In the genomic region with DNA sequence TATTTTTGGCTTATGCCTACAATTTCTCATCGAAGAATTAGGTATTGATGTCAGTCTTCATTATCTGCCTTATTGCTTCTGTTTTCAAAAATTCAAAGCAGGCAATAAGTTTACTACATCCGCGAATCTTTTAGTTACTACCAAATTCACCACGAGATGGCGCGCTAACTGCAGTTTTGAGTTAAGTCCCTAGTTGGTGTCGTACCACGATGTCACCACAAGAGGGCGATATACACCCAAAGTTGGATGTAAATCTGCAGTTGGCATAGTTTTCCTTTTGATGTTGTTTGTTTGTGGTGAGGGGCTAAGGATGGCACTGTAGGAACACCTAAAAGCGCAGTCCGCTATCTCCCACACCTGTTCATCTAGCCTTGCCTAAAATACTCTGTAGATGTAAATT, we compare ENCODE assay signal across 8 mouse cellular contexts.
DNase-seq lines count a peak whose midpoint lies in the region; ATAC-seq and TF ChIP-seq lines count a peak whose summit lies in the region.

No protein-coding gene starts in this region.

- no peaks in the 10 kb centered on the region for H3K27me3 ChIP-seq in G1E (ENCODE audit: insufficient read depth, low read length)
- H3K27me3 ChIP-seq in cerebellum, adult 2 months (ENCODE audit: control insufficient read depth, insufficient read depth, low read length) = no peaks in the 10 kb centered on the region

- intact Hi-C loops in gastrocnemius, postnatal 14 days (cut with DNase I; ENCODE audit: low total_unique reads) = loop anchor here (10.0 kb wide), 1 partner anchor 396 kb away; no protein-coding TSS in a partner anchor

- 18% methylated on average over 11 of the region's 11 CpGs for WGBS in cerebellum, adult 2 months

- H3K9me3 ChIP-seq in G1E (replicated peaks) = no peaks in the 10 kb centered on the region

- no peak overlapping the region for H3K4me3 ChIP-seq in G1E (ENCODE audit: low read depth, low read length)
- H3K4me3 ChIP-seq in cerebellum, adult 2 months (replicated peaks; ENCODE audit: insufficient read depth, low read depth, low read length) = no peak overlapping the region

- ATAC-seq in CD4-positive, CD25-positive, alpha-beta regulatory T cell, adult 4 months = no peak
- no peak for ATAC-seq in G1E (ENCODE audit: extremely low read depth, insufficient number of reproducible peaks, low FRiP score, poor library complexity, severe bottlenecking)
- peak; percentile 86 for ATAC-seq in megakaryocyte, adult 5-6 weeks (ENCODE audit: poor library complexity, severe bottlenecking)

- no peaks in the 10 kb centered on the region for H3K4me1 ChIP-seq in G1E (ENCODE audit: insufficient read depth, low read depth, low read length)
- no peaks in the 10 kb centered on the region for H3K4me1 ChIP-seq in cerebellum, adult 2 months (ENCODE audit: control insufficient read depth, insufficient read depth, low read length)

- peak; percentile 70 for DNase-seq in CD4-positive, CD25-positive, alpha-beta regulatory T cell, adult 2 months (ENCODE audit: low read depth, low spot score)
- DNase-seq in G1E (ENCODE audit: low spot score) = peak; percentile 1
- DNase-seq in cerebellum, adult 2 months = peak; percentile 47 to 72
- peak; percentile 57 for DNase-seq in gastrocnemius, postnatal 14 days
- peak; percentile 40 for DNase-seq in layer of hippocampus, adult 9-11 months
- DNase-seq in spleen, postnatal 10 days (ENCODE audit: low spot score in 2 of 2) = peak; percentile 48 to 80

- TF ChIP-seq CTCF in G1E (IDR thresholded peaks at IDR 0.05; ENCODE audit: low read depth, low read length) = 0 out of 2 replicates have a peak, but pooled peaks have one; percentile 24
- peak; percentile 88 for TF ChIP-seq CTCF in cerebellum, adult 2 months (IDR thresholded peaks at IDR 0.05; ENCODE audit: borderline replicate concordance, insufficient read depth, low read depth, low read length)

- TF ChIP-seq POLR2A in cerebellum, adult 2 months (IDR thresholded peaks at IDR 0.05; ENCODE audit: borderline replicate concordance, insufficient read depth, low read length) = no peak

- no peak overlapping the region for H3K27ac ChIP-seq in cerebellum, adult 2 months (ENCODE audit: insufficient read depth, low read length)

- no peaks in the 10 kb centered on the region for H3K36me3 ChIP-seq in G1E (replicated peaks)

Comparison
In these comparisons a context has a peak if more than half of its experiments do, and no peak if none do; other contexts are left out.
1. DNase-seq: peak in every context shown above with its lines; median percentile 70 in CD4-positive, CD25-positive, alpha-beta regulatory T cell, adult 2 months; 64 in spleen, postnatal 10 days; 60 in cerebellum, adult 2 months; 57 in gastrocnemius, postnatal 14 days; 40 in layer of hippocampus, adult 9-11 months; 1 in G1E.